Mouse (Mus musculus): ENCODE data around the gene Gas6. TPM values are rescaled to one million over a fixed set of nuclear protein-coding genes. Genes with fewer than 3 reads are reported as not detected.

The Gas6 gene
- polyA plus RNA-seq, 1 experiment = 106 TPM

GRCm38 (mm10) chr8:13529011-13529840, 34.9 kb upstream of the Gas6 start:
- H3K27ac ChIP-seq (ENCODE audit: insufficient read depth, low read length) = no peak overlapping the region
- peaks cover 2% of the 10 kb centered on the region; the same call in 1 of the 2 replicates for H3K4me1 ChIP-seq (ENCODE audit: control insufficient read depth, insufficient read depth, low read length)
- no peak overlapping the region for H3K4me3 ChIP-seq (ENCODE audit: insufficient read depth, low read length)
- TF ChIP-seq CTCF (IDR thresholded peaks at IDR 0.05; ENCODE audit: extremely low read depth, insufficient read depth, low read length) = no peak
- TF ChIP-seq POLR2A (IDR thresholded peaks at IDR 0.05; ENCODE audit: extremely low read depth, insufficient read depth, low read length) = no peak

GRCm38 (mm10) chr8:13521392-13521791, 27.1 kb upstream of the Gas6 start:
- Histone ChIP-seq H3K27ac (ENCODE audit: insufficient read depth, low read length) (no peak overlapping the region), H3K4me1 (ENCODE audit: control insufficient read depth, insufficient read depth, low read length) (no peaks in the 10 kb centered on the region), H3K4me3 (ENCODE audit: insufficient read depth, low read length) (no peak overlapping the region)
- TF ChIP-seq CTCF (IDR thresholded peaks at IDR 0.05; ENCODE audit: extremely low read depth, insufficient read depth, low read length) (no peak), POLR2A (IDR thresholded peaks at IDR 0.05; ENCODE audit: extremely low read depth, insufficient read depth, low read length) (no peak)

- H3K4me1 ChIP-seq (ENCODE audit: control insufficient read depth, insufficient read depth, low read length) = no peaks in the 10 kb centered on the region
- no peak overlapping the region for H3K4me3 ChIP-seq (ENCODE audit: insufficient read depth, low read length)
- TF ChIP-seq CTCF (IDR thresholded peaks at IDR 0.05; ENCODE audit: extremely low read depth, insufficient read depth, low read length) = no peak
- TF ChIP-seq POLR2A (IDR thresholded peaks at IDR 0.05; ENCODE audit: extremely low read depth, insufficient read depth, low read length) = no peak
- H3K27ac ChIP-seq (ENCODE audit: insufficient read depth, low read length) = no peak overlapping the region
Observed at GRCm38 (mm10) chr8:13520349-13520748, 26.1 kb upstream of the Gas6 start.

GRCm38 (mm10) chr8:13519503-13519902, 25.2 kb upstream of the Gas6 start:
- Histone ChIP-seq H3K4me1 (ENCODE audit: control insufficient read depth, insufficient read depth, low read length) (no peaks in the 10 kb centered on the region), H3K27ac (ENCODE audit: insufficient read depth, low read length) (no peak overlapping the region), H3K4me3 (ENCODE audit: insufficient read depth, low read length) (no peak overlapping the region)
- no peak for TF ChIP-seq CTCF (IDR thresholded peaks at IDR 0.05; ENCODE audit: extremely low read depth, insufficient read depth, low read length)
- TF ChIP-seq POLR2A (IDR thresholded peaks at IDR 0.05; ENCODE audit: extremely low read depth, insufficient read depth, low read length) = peak; percentile 61; the same call in 1 of the 2 replicates

- no peak for TF ChIP-seq POLR2A (IDR thresholded peaks at IDR 0.05; ENCODE audit: extremely low read depth, insufficient read depth, low read length)
- Histone ChIP-seq H3K27ac (ENCODE audit: insufficient read depth, low read length) (no peak overlapping the region), H3K4me1 (ENCODE audit: control insufficient read depth, insufficient read depth, low read length) (no peaks in the 10 kb centered on the region), H3K4me3 (ENCODE audit: insufficient read depth, low read length) (no peak overlapping the region)
Observed at GRCm38 (mm10) chr8:13517284-13517781, 23.0 kb upstream of the Gas6 start.

- H3K27ac ChIP-seq (ENCODE audit: insufficient read depth, low read length) = no peak overlapping the region
- H3K4me1 ChIP-seq (ENCODE audit: control insufficient read depth, insufficient read depth, low read length) = no peaks in the 10 kb centered on the region
- H3K4me3 ChIP-seq (ENCODE audit: insufficient read depth, low read length) = no peak overlapping the region
- TF ChIP-seq POLR2A (IDR thresholded peaks at IDR 0.05; ENCODE audit: extremely low read depth, insufficient read depth, low read length) = no peak
- no peak for TF ChIP-seq CTCF (IDR thresholded peaks at IDR 0.05; ENCODE audit: extremely low read depth, insufficient read depth, low read length)
Observed at GRCm38 (mm10) chr8:13516728-13517127, 22.4 kb upstream of the Gas6 start.

- H3K27ac ChIP-seq (ENCODE audit: insufficient read depth, low read length) = no peak overlapping the region
- no peaks in the 10 kb centered on the region for H3K4me1 ChIP-seq (ENCODE audit: control insufficient read depth, insufficient read depth, low read length)
- H3K4me3 ChIP-seq (ENCODE audit: insufficient read depth, low read length) = no peak overlapping the region
- no peak for TF ChIP-seq CTCF (IDR thresholded peaks at IDR 0.05; ENCODE audit: extremely low read depth, insufficient read depth, low read length)
- TF ChIP-seq POLR2A (IDR thresholded peaks at IDR 0.05; ENCODE audit: extremely low read depth, insufficient read depth, low read length) = no peak
Observed at GRCm38 (mm10) chr8:13516011-13516442, 21.7 kb upstream of the Gas6 start.

- Histone ChIP-seq H3K4me3 (ENCODE audit: insufficient read depth, low read length) (no peak overlapping the region), H3K27ac (ENCODE audit: insufficient read depth, low read length) (no peak overlapping the region), H3K4me1 (ENCODE audit: control insufficient read depth, insufficient read depth, low read length) (no peaks in the 10 kb centered on the region)
- TF ChIP-seq CTCF (IDR thresholded peaks at IDR 0.05; ENCODE audit: extremely low read depth, insufficient read depth, low read length) (no peak), POLR2A (IDR thresholded peaks at IDR 0.05; ENCODE audit: extremely low read depth, insufficient read depth, low read length) (no peak)
Observed at GRCm38 (mm10) chr8:13513556-13514370, 19.5 kb upstream of the Gas6 start.

GRCm38 (mm10) chr8:13512677-13513076, 18.4 kb upstream of the Gas6 start:
- Histone ChIP-seq H3K27ac (ENCODE audit: insufficient read depth, low read length) (no peak overlapping the region), H3K4me1 (ENCODE audit: control insufficient read depth, insufficient read depth, low read length) (no peaks in the 10 kb centered on the region), H3K4me3 (ENCODE audit: insufficient read depth, low read length) (no peak overlapping the region)
- TF ChIP-seq CTCF (IDR thresholded peaks at IDR 0.05; ENCODE audit: extremely low read depth, insufficient read depth, low read length) (no peak), POLR2A (IDR thresholded peaks at IDR 0.05; ENCODE audit: extremely low read depth, insufficient read depth, low read length) (no peak)
